Mouse (Mus musculus) liver, embryonic 14.5 days (tissue): ENCODE results near the gene Pml.

Experiments
- CTCF ChIP-seq: IDR thresholded peaks from 2 replicates; pipeline ENCODE4 v1.5.1; 2016; ENCODE audit warnings: antibody characterized with exemption, low read depth, control low read depth
- EP300 ChIP-seq: IDR thresholded peaks from 2 replicates; pipeline ENCODE4 v1.6.1; 2016; ENCODE audit warnings: antibody characterized with exemption, low read depth

DNA sequence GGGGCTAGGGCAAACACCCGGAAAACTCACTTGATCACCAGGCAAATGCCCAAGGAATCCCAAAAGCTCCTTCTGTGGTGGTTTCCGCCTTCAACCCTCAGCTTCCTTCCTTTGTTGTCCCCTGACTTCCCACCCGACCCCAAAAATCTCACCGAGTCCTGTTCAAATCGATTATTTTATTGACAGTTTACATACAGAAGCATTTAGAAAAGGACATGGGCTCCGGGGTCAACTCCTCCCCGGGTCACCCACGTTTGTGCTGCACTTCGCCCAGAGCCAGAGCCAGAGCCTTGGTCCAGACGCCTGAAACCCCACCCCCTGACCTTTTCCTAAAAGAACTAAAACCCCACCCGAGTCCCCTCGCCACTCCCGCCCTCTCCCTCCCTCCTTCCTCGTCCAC, 53.4 kb downstream of the Pml start:
- TF ChIP-seq CTCF = no peak
- TF ChIP-seq EP300 = no peak
